Mouse (Mus musculus): ENCODE data around the gene Tmem131l.

GRCm38 (mm10) chr3:83915102-83915501 is 124.9 kb downstream of the Tmem131l start:
- no peak for TF ChIP-seq ZNF384 (IDR thresholded peaks at IDR 0.05; ENCODE audit: low read depth, low read length)
- TF ChIP-seq HCFC1 (IDR thresholded peaks at IDR 0.05; ENCODE audit: borderline replicate concordance, insufficient read depth, low read length): no peak
- TF ChIP-seq CHD2 (IDR thresholded peaks at IDR 0.05; ENCODE audit: low read depth, low read length): no peak

Measured in ES-E14 (cell line).